14 mouse cellular contexts compared by ENCODE assay signal in the genomic region with DNA sequence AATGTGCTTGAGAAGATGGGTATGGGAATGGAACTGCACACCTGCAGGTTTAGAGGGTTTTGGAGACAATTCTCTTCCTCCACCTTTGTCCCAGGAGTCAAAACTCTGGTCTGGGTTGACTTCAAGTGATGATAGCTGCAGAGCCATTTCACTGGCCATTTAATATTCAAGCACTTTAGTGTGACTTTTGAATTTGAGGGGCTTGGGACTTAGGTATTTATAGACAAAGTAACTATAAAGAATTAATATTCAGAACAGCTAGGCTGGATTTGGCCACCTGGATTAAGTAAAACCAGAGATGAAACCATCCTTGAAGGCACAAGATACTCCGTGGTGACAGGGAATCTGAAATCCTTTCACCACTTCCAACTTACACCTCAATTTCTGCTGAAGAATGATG. TPM values are rescaled to one million over a fixed set of nuclear protein-coding genes. Genes with fewer than 3 reads are reported as not detected.
DNase-seq lines count a peak whose midpoint lies in the region; ATAC-seq and TF ChIP-seq lines count a peak whose summit lies in the region.
"Had no signal": no experiment of that assay in that cellular context is flagged by ENCODE, and none has a peak within 500 bp of the region (broad histone marks: within the 10 kb centered on the region; RNA-seq: fewer than 3 reads in every experiment).

No protein-coding gene starts in this region.

- H3K4me3 ChIP-seq in forebrain, embryonic 12.5 days (replicated peaks), result no peak overlapping the region
- no peak overlapping the region for H3K4me3 ChIP-seq in forebrain, embryonic 14.5 days (ENCODE audit: low read depth, low read length)
- H3K4me3 ChIP-seq in liver, embryonic 11.5 days (ENCODE audit: low read depth, low read length), result peak overlapping the region; percentile 80; the same call in 1 of the 2 replicates
- no peak overlapping the region for H3K4me3 ChIP-seq in embryonic facial prominence, embryonic 15.5 days (replicated peaks)
- no peak overlapping the region for H3K4me3 ChIP-seq in myocyte

- no peak overlapping the region for H3ac ChIP-seq in myocyte (ENCODE audit: control insufficient read depth, insufficient read length)

- no peak for ATAC-seq in forebrain, embryonic 12.5 days (ENCODE audit: low FRiP score)
- ATAC-seq in forebrain, embryonic 14.5 days, result no peak
- ATAC-seq in liver, embryonic 11.5 days (replicated peaks; ENCODE audit: low FRiP score), result no peak
- no peak for ATAC-seq in embryonic facial prominence, embryonic 15.5 days (ENCODE audit: insufficient number of reproducible peaks, low FRiP score, low TSS enrichment, low read depth)
- ATAC-seq: activated CD4-positive, CD25-positive, alpha-beta regulatory T cell, adult 4 months; inflammation-experienced regulatory T-cells, adult 6 months had no signal

- no peak for DNase-seq in forebrain, embryonic 14.5 days (ENCODE audit: low spot score)
- no peak for DNase-seq in liver, embryonic 11.5 days (ENCODE audit: low spot score)
- no peak for DNase-seq in liver
- DNase-seq in left cerebral cortex, adult 11 months (ENCODE audit: low spot score), result no peak
- DNase-seq in spleen, adult 12 weeks (ENCODE audit: low spot score), result no peak
- DNase-seq: cerebellum, adult 8-10 months; lung, postnatal 36 days; thymus, postnatal 36 days had no signal

- H3K4me1 ChIP-seq in forebrain, embryonic 12.5 days, result peaks cover 20% of the 10 kb centered on the region
- H3K4me1 ChIP-seq in forebrain, embryonic 14.5 days (ENCODE audit: control insufficient read depth, insufficient read depth, low read length), result peaks cover 6% of the 10 kb centered on the region
- H3K4me1 ChIP-seq in liver, embryonic 11.5 days (replicated peaks; ENCODE audit: control insufficient read depth, insufficient read depth, low read length), result peaks cover 8% of the 10 kb centered on the region
- H3K4me1 ChIP-seq in embryonic facial prominence, embryonic 15.5 days, result peaks cover 13% of the 10 kb centered on the region; the same call in 1 of the 2 replicates

- peak overlapping the region; percentile 86; the same call in 1 of the 2 replicates for H3K4me2 ChIP-seq in forebrain, embryonic 12.5 days
- H3K4me2 ChIP-seq in forebrain, embryonic 14.5 days (ENCODE audit: low read length), result no peak overlapping the region
- peak overlapping the region; percentile 91 for H3K4me2 ChIP-seq in liver, embryonic 11.5 days
- peak overlapping the region; percentile 80; the same call in 1 of the 2 replicates for H3K4me2 ChIP-seq in embryonic facial prominence, embryonic 15.5 days (replicated peaks)
- peak overlapping the region; percentile 69 for H3K4me2 ChIP-seq in myocyte (ENCODE audit: low read depth)

- no peaks in the 10 kb centered on the region for H3K9me3 ChIP-seq in forebrain, embryonic 12.5 days
- H3K9me3 ChIP-seq in forebrain, embryonic 14.5 days (replicated peaks; ENCODE audit: control insufficient read depth, low read length), result no peaks in the 10 kb centered on the region
- H3K9me3 ChIP-seq in liver, embryonic 11.5 days (ENCODE audit: control insufficient read depth, low read length), result no peaks in the 10 kb centered on the region
- no peaks in the 10 kb centered on the region for H3K9me3 ChIP-seq in embryonic facial prominence, embryonic 15.5 days (replicated peaks)
- H3K9me3 ChIP-seq: G1E had no signal

- peaks cover 16% of the 10 kb centered on the region for H3K79me2 ChIP-seq in myocyte (ENCODE audit: control insufficient read depth, insufficient read depth)

- H3K27me3 ChIP-seq in forebrain, embryonic 12.5 days, result no peaks in the 10 kb centered on the region
- no peaks in the 10 kb centered on the region for H3K27me3 ChIP-seq in forebrain, embryonic 14.5 days (replicated peaks; ENCODE audit: control insufficient read depth, insufficient read depth, low read length)
- H3K27me3 ChIP-seq in liver, embryonic 11.5 days (replicated peaks; ENCODE audit: control insufficient read depth, insufficient read depth, low read length), result no peaks in the 10 kb centered on the region
- no peaks in the 10 kb centered on the region for H3K27me3 ChIP-seq in embryonic facial prominence, embryonic 15.5 days
- no peaks in the 10 kb centered on the region for H3K27me3 ChIP-seq in myocyte (ENCODE audit: control insufficient read depth, insufficient read depth, insufficient read length)

- H3K27ac ChIP-seq in forebrain, embryonic 12.5 days, result no peak overlapping the region
- H3K27ac ChIP-seq in forebrain, embryonic 14.5 days (ENCODE audit: low read depth, low read length), result no peak overlapping the region
- H3K27ac ChIP-seq in liver, embryonic 11.5 days (ENCODE audit: low read depth, low read length), result no peak overlapping the region
- H3K27ac ChIP-seq in embryonic facial prominence, embryonic 15.5 days (replicated peaks), result no peak overlapping the region

- H3K9ac ChIP-seq in forebrain, embryonic 12.5 days, result no peak overlapping the region
- H3K9ac ChIP-seq in forebrain, embryonic 14.5 days (ENCODE audit: low read length), result no peak overlapping the region
- H3K9ac ChIP-seq in liver, embryonic 11.5 days (ENCODE audit: low read depth, low read length), result no peak overlapping the region
- no peak overlapping the region for H3K9ac ChIP-seq in embryonic facial prominence, embryonic 15.5 days

- WGBS in forebrain, embryonic 12.5 days, result 48% methylated on average over 1 of the region's 1 CpGs
- WGBS in forebrain, embryonic 14.5 days, result 71% methylated on average over 1 of the region's 1 CpGs
- WGBS in liver, embryonic 11.5 days, result 50% methylated on average over 1 of the region's 1 CpGs
- 44% methylated on average over 1 of the region's 1 CpGs for whole genome bisulfite sequencing in embryonic facial prominence, embryonic 15.5 days

- TF ChIP-seq POLR2A in myocyte (IDR thresholded peaks at IDR 0.05; ENCODE audit: insufficient read length, low read depth), result no peak

- peaks cover 20% of the 10 kb centered on the region for H3K36me3 ChIP-seq in forebrain, embryonic 12.5 days (replicated peaks)
- peaks cover 32% of the 10 kb centered on the region for H3K36me3 ChIP-seq in forebrain, embryonic 14.5 days (ENCODE audit: control insufficient read depth, insufficient read depth, low read length)
- H3K36me3 ChIP-seq in liver, embryonic 11.5 days (ENCODE audit: control insufficient read depth, insufficient read depth, low read length), result peaks cover 13% of the 10 kb centered on the region; the same call in 1 of the 2 replicates
- peaks cover 16% of the 10 kb centered on the region for H3K36me3 ChIP-seq in embryonic facial prominence, embryonic 15.5 days
- peaks cover 27% of the 10 kb centered on the region for H3K36me3 ChIP-seq in myocyte (ENCODE audit: control insufficient read depth, insufficient read depth)

TF ChIP-seq in myocyte, 11 proteins besides CTCF, POLR2A, EP300 and RAD21:
- TF ChIP-seq MYOG (IDR thresholded peaks at IDR 0.05; ENCODE audit: control insufficient read depth in 1 of 3, insufficient read depth in 1 of 3, insufficient read length in 2 of 3, low read depth in 2 of 3) (no peak), E2F4 (IDR thresholded peaks at IDR 0.05; ENCODE audit: insufficient read depth) (no peak), USF1 (IDR thresholded peaks at IDR 0.05; ENCODE audit: low read depth) (no peak)
TF ChIP-seq in myocyte: peak in this region for 0.

RNA-seq across cellular contexts. Expression of gene Nat10, which starts 1.4 kb away (rescaled TPM):
- 30.9 and 34.4 TPM in 2 replicates for polyA plus RNA-seq in forebrain, embryonic 12.5 days (2016; fragmentation: Nextera tagmentation; extraction: Ambion mirVana)
- 14.0 and 17.9 TPM in 2 replicates for polyA plus RNA-seq in forebrain, embryonic 14.5 days (2014; fragmentation: Nextera tagmentation; extraction: Ambion mirVana)
- polyA plus RNA-seq in liver, embryonic 11.5 days (2014; fragmentation: Nextera tagmentation; extraction: Ambion mirVana), result 55.1 and 58.8 TPM in 2 replicates
- 23.8 and 24.5 TPM in 2 replicates for polyA plus RNA-seq in embryonic facial prominence, embryonic 15.5 days (2015; fragmentation: Nextera tagmentation; extraction: Ambion mirVana)
- 20.6 TPM for polyA plus RNA-seq in myocyte (2012; fragmentation: generic; extraction: Trizol)

RNA-seq across cellular contexts. Expression of gene Caprin1, which starts 35.0 kb away (rescaled TPM):
- 584 and 628 TPM in 2 replicates for polyA plus RNA-seq in forebrain, embryonic 12.5 days (2016; fragmentation: Nextera tagmentation; extraction: Ambion mirVana)
- 434 and 479 TPM in 2 replicates for polyA plus RNA-seq in forebrain, embryonic 14.5 days (2014; fragmentation: Nextera tagmentation; extraction: Ambion mirVana)
- 345 and 405 TPM in 2 replicates for polyA plus RNA-seq in liver, embryonic 11.5 days (2014; fragmentation: Nextera tagmentation; extraction: Ambion mirVana)
- polyA plus RNA-seq in embryonic facial prominence, embryonic 15.5 days (2015; fragmentation: Nextera tagmentation; extraction: Ambion mirVana), result 245 and 248 TPM in 2 replicates
- polyA plus RNA-seq in myocyte (2012; fragmentation: generic; extraction: Trizol), result 99.6 TPM
